Mouse (Mus musculus) G1E (cell line): Measurements from ENCODE around the gene Lcp1. TPM values are rescaled to one million over a fixed set of nuclear protein-coding genes. Genes with fewer than 3 reads are reported as not detected.

Experiments
- ATAC-seq: 2 replicates; pipeline ENCODE4 v1.8.0; 2016; ENCODE audit warnings: mild to moderate bottlenecking; ENCODE audit not compliant: insufficient number of reproducible peaks, poor library complexity, low FRiP score, severe bottlenecking; ENCODE audit errors: extremely low read depth
- DNase-seq: peaks from one replicate; pipeline ENCODE4 v3.0.0; 2012; ENCODE audit warnings: low spot score
- H3K27me3 ChIP-seq: 2 replicates; pipeline ENCODE4 v1.6.1; 2012; ENCODE audit warnings: mild to moderate bottlenecking, low read length, inconsistent platforms; ENCODE audit not compliant: insufficient read depth
- H3K36me3 ChIP-seq: replicated peaks from 2 replicates; pipeline ENCODE3; 2012; ENCODE audit warnings: mild to moderate bottlenecking, inconsistent platforms
- H3K4me1 ChIP-seq: 2 replicates; pipeline ENCODE4 v1.6.1; 2012; ENCODE audit warnings: low read depth, low read length, inconsistent platforms, mixed read lengths; ENCODE audit not compliant: insufficient read depth
- H3K4me3 ChIP-seq: 2 replicates; pipeline ENCODE4 v1.5.1; 2012; ENCODE audit warnings: low read depth, mild to moderate bottlenecking, inconsistent platforms, low read length, moderate library complexity, mixed read lengths
- H3K9me3 ChIP-seq: replicated peaks from 2 replicates; pipeline ENCODE4 v1.6.1; 2012; ENCODE audit warnings: inconsistent platforms
- CTCF ChIP-seq: IDR thresholded peaks from 2 replicates; pipeline ENCODE4 v1.5.1; 2012; ENCODE audit warnings: low read depth, low read length, inconsistent platforms, mixed read lengths
- GATA1 ChIP-seq: IDR thresholded peaks from 2 replicates; pipeline ENCODE4 v1.6.1; 2012; ENCODE audit warnings: borderline replicate concordance, low read length, inconsistent platforms, mixed read lengths
- GATA2 ChIP-seq: IDR thresholded peaks from 2 replicates; pipeline ENCODE4 v1.6.1; 2012; ENCODE audit warnings: low read depth, low read length, inconsistent platforms, borderline replicate concordance
- POLR2AphosphoS5 ChIP-seq: IDR thresholded peaks from 2 replicates; pipeline ENCODE4 v1.6.1; 2012; ENCODE audit warnings: low read depth, low read length, inconsistent platforms; ENCODE audit not compliant: insufficient replicate concordance
- TAL1 ChIP-seq: conservative IDR thresholded peaks from 2 replicates; pipeline ENCODE4 v1.6.1; 2012; ENCODE audit warnings: low read depth, low read length, inconsistent platforms, mixed read lengths
- polyA plus RNA-seq: library from polyadenylated mRNA; stranded (reverse); fragments of >175 nt; gene quantifications from 2 replicates; pipeline ENCODE4 v1.2.3, GENCODE M21; 2012
- total RNA-seq, 2 experiments: library from RNA; stranded (forward) in 1 of 2; stranded (reverse) in 1 of 2; fragments of 200-1000 nt in 1 of 2; fragments of >200 nt in 1 of 2; fragmentation: Nextera tagmentation in 1 of 2; gene quantifications; 2 replicates each; pipeline ENCODE4 v1.2.3; 2014 to 2017

The Lcp1 gene
- total and polyA plus RNA-seq, 3 experiments = 0.55 to 23.4 (median 2.3) TPM

GRCm38 (mm10) chr14:75179255-75179963, 48.5 kb downstream of the Lcp1 start:
- no peak overlapping the region for H3K4me3 ChIP-seq
- H3K27me3 ChIP-seq = no peaks in the 10 kb centered on the region
- peaks cover 2% of the 10 kb centered on the region; the same call in 1 of the 2 replicates for H3K4me1 ChIP-seq
- no peak for ATAC-seq
- H3K36me3 ChIP-seq = no peaks in the 10 kb centered on the region
- no peak for TF ChIP-seq GATA2
- TF ChIP-seq TAL1 = no peak
- no peak for TF ChIP-seq POLR2AphosphoS5
- TF ChIP-seq GATA1 = no peak
- no peak for TF ChIP-seq CTCF
- no peaks in the 10 kb centered on the region for H3K9me3 ChIP-seq
- no peak for DNase-seq

- H3K4me3 ChIP-seq = no peak overlapping the region
- H3K4me1 ChIP-seq = peaks cover 2% of the 10 kb centered on the region; the same call in 1 of the 2 replicates
- H3K36me3 ChIP-seq = no peaks in the 10 kb centered on the region
- H3K9me3 ChIP-seq = no peaks in the 10 kb centered on the region
- H3K27me3 ChIP-seq = no peaks in the 10 kb centered on the region
- DNase-seq = no peak
- TF ChIP-seq GATA1 = no peak
- TF ChIP-seq GATA2 = no peak
- TF ChIP-seq TAL1 = no peak
- TF ChIP-seq CTCF = no peak
- no peak for TF ChIP-seq POLR2AphosphoS5
- ATAC-seq = no peak
Observed at GRCm38 (mm10) chr14:75180551-75180978, 49.7 kb downstream of the Lcp1 start.

- Histone ChIP-seq H3K9me3 (no peaks in the 10 kb centered on the region), H3K4me3 (no peak overlapping the region), H3K27me3 (no peaks in the 10 kb centered on the region), H3K4me1 (peaks cover 5% of the 10 kb centered on the region; the same call in 1 of the 2 replicates), H3K36me3 (no peaks in the 10 kb centered on the region)
- TF ChIP-seq POLR2AphosphoS5 (no peak), TAL1 (no peak), CTCF (no peak), GATA1 (no peak), GATA2 (no peak)
- DNase-seq (no peak), ATAC-seq (no peak)
Observed at GRCm38 (mm10) chr14:75181062-75181935, 50.4 kb downstream of the Lcp1 start.

- no peak for ATAC-seq
- H3K4me1 ChIP-seq = peaks cover 6% of the 10 kb centered on the region; the same call in 1 of the 2 replicates
- no peaks in the 10 kb centered on the region for H3K9me3 ChIP-seq
- H3K27me3 ChIP-seq = no peaks in the 10 kb centered on the region
- H3K4me3 ChIP-seq = no peak overlapping the region
- no peaks in the 10 kb centered on the region for H3K36me3 ChIP-seq
- TF ChIP-seq GATA1 (no peak), TAL1 (no peak), POLR2AphosphoS5 (no peak), CTCF (no peak), GATA2 (no peak)
- DNase-seq = no peak
Observed at GRCm38 (mm10) chr14:75182378-75182777, 51.5 kb downstream of the Lcp1 start.

- no peak for ATAC-seq
- Histone ChIP-seq H3K4me3 (no peak overlapping the region), H3K4me1 (peaks cover 6% of the 10 kb centered on the region; the same call in 1 of the 2 replicates), H3K27me3 (no peaks in the 10 kb centered on the region), H3K9me3 (no peaks in the 10 kb centered on the region), H3K36me3 (no peaks in the 10 kb centered on the region)
- DNase-seq = no peak
- TF ChIP-seq GATA2 = no peak
- TF ChIP-seq GATA1 = no peak
- no peak for TF ChIP-seq TAL1
- no peak for TF ChIP-seq POLR2AphosphoS5
- no peak for TF ChIP-seq CTCF
Observed at GRCm38 (mm10) chr14:75182831-75183230, 51.9 kb downstream of the Lcp1 start.
